Mouse (Mus musculus) hindbrain, embryonic 10.5 days (tissue): ENCODE results near the gene Ldb2. TPM values are rescaled to one million over a fixed set of nuclear protein-coding genes. Genes with fewer than 3 reads are reported as not detected.

Source experiments
- DNase-seq: peaks from one replicate; pipeline ENCODE4 v3.0.0-alpha.2; 2017; ENCODE audit warnings: low spot score
- H3K27ac ChIP-seq: fragments of 300-500 bp; sonication (generic); 2 replicates; pipeline ENCODE4 v1.5.1; 2016; ENCODE audit warnings: mild to moderate bottlenecking, moderate library complexity
- H3K27me3 ChIP-seq: fragments of 300-500 bp; sonication (generic); 2 replicates; pipeline ENCODE4 v1.6.1; 2016; ENCODE audit warnings: mild to moderate bottlenecking; ENCODE audit not compliant: poor library complexity, insufficient read depth, severe bottlenecking
- H3K36me3 ChIP-seq: fragments of 300-500 bp; sonication (generic); 2 replicates; pipeline ENCODE4 v1.6.1; 2016; ENCODE audit warnings: mild to moderate bottlenecking, moderate library complexity
- H3K4me1 ChIP-seq: fragments of 300-500 bp; sonication (generic); replicated peaks from 2 replicates; pipeline ENCODE4 v1.6.1; 2016; ENCODE audit warnings: mild to moderate bottlenecking
- H3K4me3 ChIP-seq: fragments of 300-500 bp; sonication (generic); 2 replicates; pipeline ENCODE4 v1.5.1; 2016; ENCODE audit warnings: mild to moderate bottlenecking, moderate library complexity
- H3K9me3 ChIP-seq: fragments of 300-500 bp; sonication (generic); 2 replicates; pipeline ENCODE4 v1.6.1; 2016; ENCODE audit warnings: mild to moderate bottlenecking, moderate library complexity
- WGBS: fragments of 180-500 bp; shearing (Covaris S2); methylation state at CpG from one replicate; pipeline ENCODE4 v1.1.7; 2016; 5-methylcytosine and 5-hydroxymethylcytosine counted together
- polyA plus RNA-seq: library from polyadenylated mRNA; unstranded; fragments of >200 nt; fragmentation: Nextera tagmentation; extraction: Ambion mirVana; gene quantifications from 2 replicates; pipeline ENCODE4 v1.2.1, GENCODE M21; 2016

The Ldb2 gene
- polyA plus RNA-seq, 1 experiment from 2014 or later, result 21.8 TPM

- Histone ChIP-seq H3K27ac (no peak overlapping the region), H3K4me1 (peaks cover 34% of the 10 kb centered on the region), H3K27me3 (no peaks in the 10 kb centered on the region), H3K36me3 (no peaks in the 10 kb centered on the region), H3K4me3 (no peak overlapping the region), H3K9me3 (no peaks in the 10 kb centered on the region)
- WGBS, result 66% methylated on average over 4 of the region's 4 CpGs
- DNase-seq, result no peak
These were observed 89.2 kb downstream of the Ldb2 start for GRCm38 (mm10) chr5:44710132-44710871.

GRCm38 (mm10) chr5:44709276-44709675, 90.2 kb downstream of the Ldb2 start:
- Histone ChIP-seq H3K9me3 (no peaks in the 10 kb centered on the region), H3K27me3 (no peaks in the 10 kb centered on the region), H3K36me3 (no peaks in the 10 kb centered on the region), H3K4me1 (peaks cover 29% of the 10 kb centered on the region), H3K27ac (no peak overlapping the region), H3K4me3 (no peak overlapping the region)
- WGBS, result 87% methylated on average over 2 of the region's 2 CpGs
- no peak for DNase-seq

- Histone ChIP-seq H3K4me3 (no peak overlapping the region), H3K27ac (peak overlapping the region; percentile 75; the same call in 1 of the 2 replicates), H3K36me3 (no peaks in the 10 kb centered on the region), H3K27me3 (no peaks in the 10 kb centered on the region), H3K4me1 (peaks cover 22% of the 10 kb centered on the region), H3K9me3 (no peaks in the 10 kb centered on the region)
- DNase-seq, result no peak
- 87% methylated on average over 3 of the region's 3 CpGs for WGBS
These were observed 91.5 kb downstream of the Ldb2 start for GRCm38 (mm10) chr5:44707946-44708345.

DNA sequence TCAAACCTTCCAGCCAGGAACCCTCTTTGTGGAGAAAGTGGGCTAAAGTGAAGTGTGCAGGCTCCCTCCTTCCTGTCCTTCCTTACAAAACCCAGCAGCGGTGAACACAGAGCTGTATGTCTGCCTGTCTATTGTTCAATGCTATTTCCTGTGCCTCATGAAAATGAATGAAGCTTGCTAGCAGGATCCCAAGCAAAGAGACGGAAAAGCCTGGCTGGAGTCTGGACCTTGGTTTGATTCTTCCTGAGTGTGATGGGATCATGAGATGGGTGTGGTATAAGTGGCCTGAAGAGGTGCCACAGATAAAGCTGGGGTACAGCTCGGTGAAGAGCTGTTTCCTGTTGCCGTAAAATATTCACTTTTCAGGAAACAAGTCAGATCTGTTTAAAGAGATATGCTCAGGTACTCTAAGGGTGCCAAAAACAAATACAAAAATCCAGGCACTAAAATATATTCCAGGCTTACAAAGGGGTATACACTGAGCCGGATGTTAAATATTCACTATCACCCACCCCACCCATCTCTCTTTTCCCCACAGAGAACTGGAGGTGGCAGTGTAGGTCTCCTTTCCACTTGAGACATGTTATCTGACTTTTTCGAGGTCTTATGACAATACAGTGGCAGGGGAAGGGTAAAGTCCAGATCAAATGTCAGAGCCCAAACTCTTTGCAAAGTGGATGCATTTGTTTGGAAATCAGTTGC, 92.3 kb downstream of the Ldb2 start:
- DNase-seq, result no peak
- Histone ChIP-seq H3K4me3 (no peak overlapping the region), H3K27me3 (no peaks in the 10 kb centered on the region), H3K9me3 (no peaks in the 10 kb centered on the region), H3K27ac (peak overlapping the region; percentile 75), H3K4me1 (peaks cover 22% of the 10 kb centered on the region), H3K36me3 (no peaks in the 10 kb centered on the region)
- 54% methylated on average over 6 of the region's 6 CpGs for WGBS

DNA sequence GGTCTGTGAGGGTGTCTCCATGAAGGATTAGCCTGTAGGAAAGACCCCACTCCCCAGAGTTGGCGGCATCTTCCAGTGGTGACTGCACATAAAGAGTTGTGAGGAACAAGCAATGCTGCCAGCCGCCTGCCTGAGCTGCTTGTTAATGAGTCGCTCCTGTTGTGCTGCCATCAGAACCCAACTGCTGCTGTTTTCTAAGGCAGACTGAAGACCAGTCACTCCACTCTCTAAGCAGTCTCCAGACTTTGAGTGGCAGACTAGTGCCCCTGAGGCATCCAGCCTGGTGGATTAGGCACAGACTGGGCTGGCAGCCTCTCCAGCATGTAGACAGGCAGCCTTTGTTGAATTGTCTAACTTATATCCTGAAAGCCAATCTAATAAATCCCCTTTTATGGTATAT, 101.5 kb downstream of the Ldb2 start:
- 66% methylated on average over 3 of the region's 3 CpGs for WGBS
- Histone ChIP-seq H3K27me3 (no peaks in the 10 kb centered on the region), H3K27ac (peak overlapping the region; percentile 70), H3K36me3 (no peaks in the 10 kb centered on the region), H3K4me3 (no peak overlapping the region), H3K9me3 (no peaks in the 10 kb centered on the region), H3K4me1 (peaks cover 27% of the 10 kb centered on the region)
- DNase-seq, result no peak

- no peaks in the 10 kb centered on the region for H3K27me3 ChIP-seq
- DNase-seq, result peak; percentile 22
- H3K4me3 ChIP-seq, result no peak overlapping the region
- peaks cover 27% of the 10 kb centered on the region for H3K4me1 ChIP-seq
- 79% methylated on average over 7 of the region's 7 CpGs for WGBS
- no peaks in the 10 kb centered on the region for H3K36me3 ChIP-seq
- H3K27ac ChIP-seq, result 0 out of 2 replicates have a peak overlapping the region, but pooled peaks have one; percentile 41
- no peaks in the 10 kb centered on the region for H3K9me3 ChIP-seq
These were observed 102.9 kb downstream of the Ldb2 start for GRCm38 (mm10) chr5:44696548-44696947.

DNA sequence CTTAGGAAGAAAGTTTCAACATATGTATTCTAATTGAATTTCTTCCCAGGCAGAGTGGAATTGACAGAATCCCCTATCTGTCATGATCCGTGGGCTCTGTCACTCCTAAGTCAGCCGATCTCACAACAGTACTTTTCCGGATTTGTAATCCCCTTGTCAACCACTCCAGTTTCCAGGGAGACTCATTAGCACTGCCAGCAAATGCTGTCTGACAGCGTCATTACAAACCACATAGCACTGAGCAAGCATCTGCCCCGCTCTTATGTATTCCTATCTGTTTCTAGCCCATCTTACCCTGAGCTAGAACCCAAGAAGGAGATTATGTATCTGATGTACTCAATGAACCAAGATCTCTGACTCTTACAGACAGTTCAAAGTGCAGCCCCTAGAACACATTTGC, 105.8 kb downstream of the Ldb2 start:
- no peaks in the 10 kb centered on the region for H3K27me3 ChIP-seq
- DNase-seq, result no peak
- WGBS, result 59% methylated on average over 5 of the region's 5 CpGs
- no peaks in the 10 kb centered on the region for H3K36me3 ChIP-seq
- H3K4me1 ChIP-seq, result peaks cover 40% of the 10 kb centered on the region
- H3K27ac ChIP-seq, result no peak overlapping the region
- no peaks in the 10 kb centered on the region for H3K9me3 ChIP-seq
- no peak overlapping the region for H3K4me3 ChIP-seq

DNA sequence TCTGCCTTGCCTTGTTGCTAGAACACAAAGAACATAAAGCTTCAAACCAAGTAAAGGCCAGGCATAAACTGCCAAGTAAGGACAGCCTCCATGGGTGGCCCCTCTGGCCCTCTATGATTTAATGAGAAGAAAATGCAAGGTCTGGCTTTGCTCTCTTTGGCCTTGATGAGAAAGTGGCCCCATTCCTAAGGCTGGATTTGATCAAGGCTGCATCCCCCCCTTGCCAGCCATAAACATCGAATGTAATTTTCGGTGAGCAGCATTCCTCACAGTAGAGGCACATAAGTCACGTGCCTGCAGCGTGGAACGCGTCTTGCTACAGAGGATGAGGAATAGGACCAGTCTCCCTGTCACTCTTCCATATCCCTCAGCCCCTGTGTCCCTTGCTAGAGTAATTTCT, 113.1 kb downstream of the Ldb2 start:
- 86% methylated on average over 6 of the region's 6 CpGs for WGBS
- no peaks in the 10 kb centered on the region for H3K36me3 ChIP-seq
- H3K9me3 ChIP-seq, result no peaks in the 10 kb centered on the region
- H3K4me1 ChIP-seq, result peaks cover 20% of the 10 kb centered on the region
- no peak for DNase-seq
- no peaks in the 10 kb centered on the region for H3K27me3 ChIP-seq
- H3K27ac ChIP-seq, result no peak overlapping the region
- H3K4me3 ChIP-seq, result no peak overlapping the region

- H3K27me3 ChIP-seq, result no peaks in the 10 kb centered on the region
- no peak for DNase-seq
- H3K9me3 ChIP-seq, result no peaks in the 10 kb centered on the region
- H3K27ac ChIP-seq, result no peak overlapping the region
- H3K4me3 ChIP-seq, result no peak overlapping the region
- WGBS, result 86% methylated on average over 3 of the region's 3 CpGs
- H3K4me1 ChIP-seq, result 0 out of 2 replicates have a peak, but pooled peaks cover 1% of the 10 kb centered on the region
- no peaks in the 10 kb centered on the region for H3K36me3 ChIP-seq
These were observed 118.3 kb downstream of the Ldb2 start for GRCm38 (mm10) chr5:44681054-44681638.

- Histone ChIP-seq H3K4me3 (no peak overlapping the region), H3K27me3 (no peaks in the 10 kb centered on the region), H3K36me3 (no peaks in the 10 kb centered on the region), H3K27ac (no peak overlapping the region), H3K4me1 (peaks cover 8% of the 10 kb centered on the region; the same call in 1 of the 2 replicates), H3K9me3 (no peaks in the 10 kb centered on the region)
- no peak for DNase-seq
- 83% methylated on average over 5 of the region's 5 CpGs for WGBS
These were observed 121.7 kb downstream of the Ldb2 start for GRCm38 (mm10) chr5:44677814-44678213.

DNA sequence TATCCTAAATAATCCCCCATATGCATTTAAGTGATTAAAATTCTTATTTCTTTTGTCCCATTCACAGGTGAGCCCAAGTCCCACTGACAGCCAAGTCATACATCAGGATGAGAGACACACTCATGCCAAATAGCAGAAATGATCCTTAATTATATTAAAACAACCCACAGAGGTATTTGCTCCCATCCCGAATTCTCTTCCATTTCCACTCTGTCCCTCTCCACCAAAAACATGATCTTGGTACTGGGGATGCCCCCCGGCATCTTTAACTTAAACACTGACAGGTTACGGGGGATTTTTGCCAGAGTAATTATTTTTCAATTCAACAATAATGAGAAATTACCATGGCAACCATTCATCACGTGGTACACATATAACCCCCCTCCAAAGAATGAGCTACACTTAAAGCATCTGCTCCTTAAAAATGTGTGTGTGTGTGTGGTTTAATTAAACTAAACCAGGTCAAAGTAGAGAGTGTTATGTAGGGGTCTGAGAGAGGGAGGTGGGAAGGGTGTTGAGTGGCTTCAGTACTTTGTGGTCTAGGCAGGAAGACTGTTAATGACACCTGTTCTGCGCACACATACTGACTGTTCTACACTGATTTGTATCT, 123.2 kb downstream of the Ldb2 start:
- peaks cover 8% of the 10 kb centered on the region; the same call in 1 of the 2 replicates for H3K4me1 ChIP-seq
- H3K9me3 ChIP-seq, result no peaks in the 10 kb centered on the region
- no peaks in the 10 kb centered on the region for H3K36me3 ChIP-seq
- no peak overlapping the region for H3K27ac ChIP-seq
- WGBS, result 89% methylated on average over 5 of the region's 5 CpGs
- no peak for DNase-seq
- no peaks in the 10 kb centered on the region for H3K27me3 ChIP-seq
- no peak overlapping the region for H3K4me3 ChIP-seq

GRCm38 (mm10) chr5:44670336-44670735, 129.1 kb downstream of the Ldb2 start:
- no peaks in the 10 kb centered on the region for H3K9me3 ChIP-seq
- H3K4me1 ChIP-seq, result peaks cover 24% of the 10 kb centered on the region
- no peaks in the 10 kb centered on the region for H3K36me3 ChIP-seq
- WGBS, result 64% methylated on average over 2 of the region's 2 CpGs
- no peak overlapping the region for H3K4me3 ChIP-seq
- H3K27ac ChIP-seq, result no peak overlapping the region
- DNase-seq, result no peak
- H3K27me3 ChIP-seq, result no peaks in the 10 kb centered on the region

GRCm38 (mm10) chr5:44667907-44668306, 131.6 kb downstream of the Ldb2 start:
- no peak for DNase-seq
- no peak overlapping the region for H3K27ac ChIP-seq
- H3K36me3 ChIP-seq, result no peaks in the 10 kb centered on the region
- H3K4me3 ChIP-seq, result no peak overlapping the region
- H3K4me1 ChIP-seq, result peaks cover 19% of the 10 kb centered on the region
- no peaks in the 10 kb centered on the region for H3K9me3 ChIP-seq
- 64% methylated on average over 3 of the region's 3 CpGs for WGBS
- no peaks in the 10 kb centered on the region for H3K27me3 ChIP-seq
